9 mouse cellular contexts compared by ENCODE assay signal in the genomic region with DNA sequence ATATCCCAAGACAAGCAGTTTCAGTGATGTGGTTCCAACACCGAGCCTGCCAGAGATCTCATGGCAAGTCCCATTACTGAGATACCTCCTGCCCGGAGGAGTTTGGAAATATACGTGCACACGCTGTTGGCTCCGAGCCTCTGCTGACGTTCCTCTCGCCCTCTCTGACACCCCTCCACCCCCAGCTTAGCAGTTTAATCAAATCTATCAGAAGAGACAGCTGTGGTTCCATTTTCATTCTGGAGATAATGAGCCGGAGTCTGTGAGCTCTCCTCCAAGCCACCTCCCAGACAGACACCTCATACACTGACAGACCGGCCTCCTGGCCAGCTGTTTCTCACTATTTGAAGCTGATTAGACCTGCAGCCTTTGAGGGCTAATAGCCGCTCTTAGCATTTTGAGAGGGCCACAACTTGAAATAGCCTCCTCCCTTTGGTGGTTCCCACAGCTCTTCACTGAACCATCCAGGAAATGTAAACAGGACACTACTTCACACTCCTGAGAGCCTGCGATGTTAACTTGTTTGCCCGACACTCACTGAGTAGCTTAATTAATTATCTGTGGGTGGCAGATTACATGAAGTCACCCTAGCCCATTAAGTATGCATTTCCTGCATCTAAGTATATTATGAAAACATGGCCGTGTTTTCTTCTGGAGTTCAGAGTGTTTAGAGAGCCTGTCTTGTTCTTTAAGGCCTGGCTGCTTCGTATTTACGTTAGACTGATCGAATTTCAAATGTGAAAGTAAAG.
A peak's percentile ranks its signal among the peaks of the same experiment; 100 is the strongest.
DNase-seq lines count a peak whose midpoint lies in the region; ATAC-seq and TF ChIP-seq lines count a peak whose summit lies in the region.
"Had no signal": no experiment of that assay in that cellular context is flagged by ENCODE, and none has a peak within 500 bp of the region (broad histone marks: within the 10 kb centered on the region; RNA-seq: fewer than 3 reads in every experiment).

No protein-coding gene starts in this region.

- no peaks in the 10 kb centered on the region for H3K27me3 ChIP-seq in kidney, embryonic 16.5 days (ENCODE audit: insufficient read depth, low read length)
- H3K27me3 ChIP-seq in embryonic facial prominence, embryonic 15.5 days: no peaks in the 10 kb centered on the region
- H3K27me3 ChIP-seq in intestine, postnatal 0 days (replicated peaks; ENCODE audit: control insufficient read depth, insufficient read depth, low read length): no peaks in the 10 kb centered on the region
- no peaks in the 10 kb centered on the region for H3K27me3 ChIP-seq in midbrain, embryonic 16.5 days (ENCODE audit: control insufficient read depth, insufficient read depth, low read depth, low read length)
- H3K27me3 ChIP-seq: Patski had no signal

- no peak for DNase-seq in kidney, adult 11 months
- no peak for DNase-seq in layer of hippocampus, postnatal 25 days (ENCODE audit: extremely low spot score in 1 of 2, low spot score in 1 of 2)
- DNase-seq in right cerebral cortex, postnatal 36 days (ENCODE audit: low spot score in 2 of 2): no peak
- DNase-seq in thymus, postnatal 36 days: no peak

- H3K4me1 ChIP-seq in kidney, embryonic 16.5 days (ENCODE audit: insufficient read depth, low read length): peaks cover 32% of the 10 kb centered on the region
- H3K4me1 ChIP-seq in embryonic facial prominence, embryonic 15.5 days: peaks cover 49% of the 10 kb centered on the region
- H3K4me1 ChIP-seq in intestine, postnatal 0 days (replicated peaks; ENCODE audit: control insufficient read depth, insufficient read depth, low read length): peaks cover 4% of the 10 kb centered on the region; the same call in 1 of the 2 replicates
- peaks cover 22% of the 10 kb centered on the region for H3K4me1 ChIP-seq in midbrain, embryonic 16.5 days (ENCODE audit: control insufficient read depth, insufficient read depth, low read length)

- no peaks in the 10 kb centered on the region for H3K36me3 ChIP-seq in kidney, embryonic 16.5 days (ENCODE audit: insufficient read depth, low read length)
- H3K36me3 ChIP-seq in embryonic facial prominence, embryonic 15.5 days: no peaks in the 10 kb centered on the region
- H3K36me3 ChIP-seq in intestine, postnatal 0 days (ENCODE audit: control insufficient read depth, insufficient read depth): no peaks in the 10 kb centered on the region
- no peaks in the 10 kb centered on the region for H3K36me3 ChIP-seq in midbrain, embryonic 16.5 days (ENCODE audit: control insufficient read depth, insufficient read depth, low read length)

- peak overlapping the region; percentile 87 for H3K27ac ChIP-seq in kidney, embryonic 16.5 days (ENCODE audit: low read length)
- H3K27ac ChIP-seq in embryonic facial prominence, embryonic 15.5 days (replicated peaks): peak overlapping the region; percentile 93
- H3K27ac ChIP-seq in intestine, postnatal 0 days (ENCODE audit: low read depth, low read length): peak overlapping the region; percentile 30
- no peak overlapping the region for H3K27ac ChIP-seq in midbrain, embryonic 16.5 days (ENCODE audit: low read length)

- H3K9me3 ChIP-seq in kidney, embryonic 16.5 days (ENCODE audit: low read length): peaks cover 8% of the 10 kb centered on the region
- no peaks in the 10 kb centered on the region for H3K9me3 ChIP-seq in embryonic facial prominence, embryonic 15.5 days (replicated peaks)
- no peaks in the 10 kb centered on the region for H3K9me3 ChIP-seq in intestine, postnatal 0 days (ENCODE audit: control insufficient read depth)
- H3K9me3 ChIP-seq in midbrain, embryonic 16.5 days (replicated peaks; ENCODE audit: control insufficient read depth, low read length, poor library complexity, severe bottlenecking): no peaks in the 10 kb centered on the region

- peak overlapping the region; percentile 59 for H3K9ac ChIP-seq in kidney, embryonic 16.5 days (replicated peaks; ENCODE audit: low read length)
- no peak overlapping the region for H3K9ac ChIP-seq in embryonic facial prominence, embryonic 15.5 days
- H3K9ac ChIP-seq in intestine, postnatal 0 days (ENCODE audit: low read depth, low read length): no peak overlapping the region
- H3K9ac ChIP-seq in midbrain, embryonic 16.5 days (ENCODE audit: low read depth, low read length): no peak overlapping the region

- peak; percentile 60 for ATAC-seq in kidney, embryonic 16.5 days (ENCODE audit: low FRiP score, low TSS enrichment)
- peak; percentile 66; the same call in 1 of the 2 replicates for ATAC-seq in embryonic facial prominence, embryonic 15.5 days (ENCODE audit: insufficient number of reproducible peaks, low FRiP score, low TSS enrichment, low read depth)
- peak; percentile 39; the same call in 1 of the 2 replicates for ATAC-seq in intestine, postnatal 0 days
- no peak for ATAC-seq in midbrain, embryonic 16.5 days
- ATAC-seq: Patski had no signal

- H3K4me3 ChIP-seq in kidney, embryonic 16.5 days (ENCODE audit: low read length): no peak overlapping the region
- H3K4me3 ChIP-seq in embryonic facial prominence, embryonic 15.5 days (replicated peaks): no peak overlapping the region
- H3K4me3 ChIP-seq in intestine, postnatal 0 days (ENCODE audit: low read depth, low read length): 0 out of 2 replicates have a peak overlapping the region, but pooled peaks have one; percentile 5
- H3K4me3 ChIP-seq in midbrain, embryonic 16.5 days (ENCODE audit: low read depth, low read length): no peak overlapping the region

- 14% methylated on average over 16 of the region's 16 CpGs for WGBS in kidney, embryonic 16.5 days
- 7% methylated on average over 16 of the region's 16 CpGs for WGBS in embryonic facial prominence, embryonic 15.5 days
- 35% methylated on average over 16 of the region's 16 CpGs for WGBS in intestine, postnatal 0 days
- 12% methylated on average over 16 of the region's 16 CpGs for WGBS in midbrain, embryonic 16.5 days

- TF ChIP-seq CTCF in intestine, postnatal 0 days (IDR thresholded peaks at IDR 0.05; ENCODE audit: low read depth): no peak

- H3K4me2 ChIP-seq in kidney, embryonic 16.5 days (replicated peaks; ENCODE audit: low read depth, low read length): peak overlapping the region; percentile 48
- H3K4me2 ChIP-seq in embryonic facial prominence, embryonic 15.5 days (replicated peaks): peak overlapping the region; percentile 54
- peak overlapping the region; percentile 49 for H3K4me2 ChIP-seq in intestine, postnatal 0 days (replicated peaks; ENCODE audit: low read depth)
- H3K4me2 ChIP-seq in midbrain, embryonic 16.5 days (ENCODE audit: low read length): peak overlapping the region; percentile 11; the same call in 1 of the 2 replicates
